Mouse (Mus musculus) MEL (cell line): ENCODE data around the gene Trpm3.

ENCODE experiments used
- CHD1 ChIP-seq: IDR thresholded peaks from 2 replicates; pipeline ENCODE4 v1.6.1; 2012; ENCODE audit warnings: low read depth, mild to moderate bottlenecking, inconsistent platforms, low read length, improper control_type of control experiment
- CTCF ChIP-seq, 3 experiments: IDR thresholded peaks in 2 of 3; conservative IDR thresholded peaks in 1 of 3; 2 replicates each; pipeline ENCODE4 v1.5.1; 2011 to 2012; ENCODE audit warnings: low read length in 3 of 3, low read depth in 2 of 3, mild to moderate bottlenecking in 2 of 3, improper control_type of control experiment in 1 of 3, inconsistent platforms in 1 of 3, mixed read lengths in 1 of 3, moderate library complexity in 1 of 3; ENCODE audit not compliant: control insufficient read depth in 1 of 3, insufficient read depth in 1 of 3, poor library complexity in 1 of 3, severe bottlenecking in 1 of 3
- EP300 ChIP-seq, 2 experiments: IDR thresholded peaks; 2 replicates each; pipeline ENCODE4 v1.6.1; 2011; ENCODE audit warnings: improper control_type of control experiment in 2 of 2, low read length in 2 of 2, low read depth in 1 of 2, mild to moderate bottlenecking in 1 of 2
- GABPA ChIP-seq: IDR thresholded peaks from 2 replicates; pipeline ENCODE4 v1.6.1; 2012; ENCODE audit warnings: low read depth, mild to moderate bottlenecking, inconsistent platforms, low read length, improper control_type of control experiment, moderate library complexity
- MYC ChIP-seq: IDR thresholded peaks from 2 replicates; pipeline ENCODE4 v1.6.1; 2011; ENCODE audit warnings: low read depth, mild to moderate bottlenecking, low read length, improper control_type of control experiment, moderate library complexity
- POLR2A ChIP-seq, 2 experiments: IDR thresholded peaks; 2 replicates each; pipeline ENCODE4 v1.6.1; 2011 to 2012; ENCODE audit warnings: low read length in 2 of 2, mild to moderate bottlenecking in 2 of 2, control low read depth in 1 of 2, improper control_type of control experiment in 1 of 2, low read depth in 1 of 2, moderate library complexity in 1 of 2; ENCODE audit not compliant: control insufficient read depth in 1 of 2, insufficient read depth in 1 of 2, poor library complexity in 1 of 2
- TAL1 ChIP-seq: IDR thresholded peaks from 2 replicates; pipeline ENCODE4 v1.6.1; 2012; ENCODE audit warnings: mild to moderate bottlenecking, inconsistent platforms, low read length, moderate library complexity, mixed read lengths
- TBP ChIP-seq: IDR thresholded peaks from 2 replicates; pipeline ENCODE4 v1.8.0; 2011; ENCODE audit warnings: low read depth, low read length, improper control_type of control experiment
- UBTF ChIP-seq: IDR thresholded peaks from 2 replicates; pipeline ENCODE4 v1.6.1; 2012; ENCODE audit warnings: low read depth, mild to moderate bottlenecking, inconsistent platforms, low read length, improper control_type of control experiment, moderate library complexity, borderline replicate concordance; ENCODE audit not compliant: insufficient read depth

DNA sequence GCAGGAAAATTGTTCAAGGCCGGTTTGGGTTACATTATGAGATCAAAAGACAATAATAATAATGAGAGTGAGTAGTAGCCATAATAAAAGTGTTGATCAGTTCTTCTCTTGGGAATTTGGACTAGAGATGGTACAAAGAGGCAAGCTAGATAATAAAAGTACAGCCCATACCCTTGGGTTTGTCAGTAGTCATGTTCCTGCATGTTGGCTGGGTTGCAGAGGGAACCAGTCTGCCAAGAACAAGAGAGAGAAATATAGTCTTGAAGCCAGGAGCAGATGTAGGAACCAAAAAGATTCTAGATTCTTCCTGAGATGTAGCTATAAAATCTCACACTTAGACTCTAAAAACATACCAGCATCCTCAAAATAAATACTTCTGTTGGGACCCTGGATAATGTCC is 861.4 kb downstream of the Trpm3 start:
- TF ChIP-seq TAL1 (no peak), EP300 (IDR thresholded peaks at IDR 0.05; ENCODE audit: low read depth in 1 of 2, low read length in 2 of 2) (no peak), TBP (no peak), MYC (no peak), CHD1 (no peak), POLR2A (IDR thresholded peaks at IDR 0.05; ENCODE audit: control insufficient read depth in 1 of 2, insufficient read depth in 1 of 2, low read depth in 1 of 2, low read length in 2 of 2, poor library complexity in 1 of 2) (no peak), CTCF (IDR thresholded peaks at IDR 0.05 in 2 of 3, conservative IDR thresholded peaks at IDR 0.05 in 1 of 3; ENCODE audit: control insufficient read depth in 1 of 3, insufficient read depth in 1 of 3, low read depth in 2 of 3, low read length in 3 of 3, poor library complexity in 1 of 3, severe bottlenecking in 1 of 3) (no peak), GABPA (no peak), UBTF (no peak)
